Mouse (Mus musculus): ENCODE measurements around the gene Mcm3. TPM values are rescaled to one million over a fixed set of nuclear protein-coding genes. Genes with fewer than 3 reads are reported as not detected.
A peak's percentile ranks its signal among the peaks of the same experiment; 100 is the strongest.

The Mcm3 gene
- 1 to 10 TPM; 2.6 to 3.0 TPM for total RNA-seq (2021)
- long read RNA-seq, experiment 1, transcript Mcm3-201 (17 exons, 3,031 nt) = major isoform, 7 of 7 reads
- long read RNA-seq, experiment 1, partial matches to known transcripts = 0 of 7 reads
- long read RNA-seq, experiment 1, other reads (novel, unspliced or antisense) = 0 of 7 reads
- long read RNA-seq, experiment 2, partial matches to known transcripts = 0 of 4 reads
- long read RNA-seq, experiment 2, other reads (novel, unspliced or antisense) = 0 of 4 reads

DNA sequence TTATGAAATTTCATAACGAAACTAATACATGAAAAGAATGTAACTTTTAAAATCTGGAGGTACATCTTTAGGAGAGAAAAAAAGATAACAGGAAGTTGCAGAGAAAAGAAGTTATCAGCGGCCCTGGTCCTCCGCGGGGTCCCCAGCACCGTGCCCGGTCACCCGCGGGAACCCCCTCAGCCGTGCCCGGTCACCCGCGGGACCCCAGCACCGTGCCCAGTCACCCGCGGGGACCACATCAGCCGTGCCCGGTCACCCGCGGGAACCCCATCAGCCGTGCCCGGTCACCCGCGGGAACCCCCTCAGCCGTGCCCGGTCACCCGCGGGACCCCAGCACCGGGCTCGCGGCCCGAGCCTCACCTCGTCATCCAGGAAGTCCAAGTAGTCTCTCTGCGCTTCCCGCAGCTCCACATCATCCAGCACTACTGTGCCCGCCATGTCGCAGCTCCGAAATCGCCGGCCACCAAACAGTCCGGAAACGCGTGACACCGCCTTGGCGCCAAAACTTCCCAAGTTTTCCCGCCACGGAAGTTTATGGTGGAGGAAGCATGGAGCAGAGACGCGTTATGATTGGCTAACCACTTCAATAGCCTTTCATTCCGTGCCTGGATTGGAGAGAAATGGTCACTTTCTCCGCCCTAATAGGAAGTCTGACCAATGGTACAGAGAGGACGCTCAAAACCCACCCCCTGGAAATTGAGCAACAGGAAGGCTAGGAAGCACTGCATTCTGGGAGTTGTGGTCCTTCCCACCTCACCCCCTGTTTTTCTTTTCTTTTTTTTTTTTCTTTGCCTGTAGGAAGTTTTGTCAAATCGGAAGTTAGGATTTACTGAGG, at the start of gene Mcm3:
Gene Mcm3 (minus strand): TSS at position 542 of the 835 bp plus-strand sequence.
- H3K27ac ChIP-seq = peak within 1 kb of the TSS; percentile 72
- intact Hi-C loops (cut with DNase I) = loop anchor here (2.0 to 5.0 kb wide), 2 partner anchors 72 to 259 kb away; partner anchors contain the start of genes Paqr8 and Tram2
- H3K4me3 ChIP-seq = peak within 1 kb of the TSS; percentile 82
- peak; percentile 91 for DNase-seq
- no peak for TF ChIP-seq CTCF (IDR thresholded peaks at IDR 0.05)

DNA sequence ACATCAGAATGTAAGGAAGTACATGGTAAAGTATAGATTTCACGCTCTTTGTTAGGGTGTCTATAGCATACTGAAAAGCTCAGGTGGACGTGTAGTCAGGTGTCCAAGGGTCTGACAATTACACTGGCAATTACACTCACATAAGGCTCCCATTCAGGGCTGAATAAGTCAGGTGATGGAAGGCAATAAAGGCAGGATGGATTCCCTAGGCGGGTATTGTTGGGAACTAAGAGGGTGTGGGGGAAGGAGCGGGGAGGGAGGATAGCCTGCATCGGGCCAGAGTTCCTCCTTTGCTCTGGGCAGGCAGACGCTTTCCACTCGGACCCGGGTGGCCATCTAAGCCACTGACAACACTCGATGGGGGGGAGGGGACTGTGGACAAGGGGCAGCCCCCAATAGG, 47.9 kb upstream of the Mcm3 start:
- no peak for TF ChIP-seq CTCF (IDR thresholded peaks at IDR 0.05)
- no peak overlapping the region for H3K27ac ChIP-seq
- H3K4me3 ChIP-seq = no peak overlapping the region
- intact Hi-C loops (cut with DNase I) = no loop called here
- DNase-seq = no peak

DNA sequence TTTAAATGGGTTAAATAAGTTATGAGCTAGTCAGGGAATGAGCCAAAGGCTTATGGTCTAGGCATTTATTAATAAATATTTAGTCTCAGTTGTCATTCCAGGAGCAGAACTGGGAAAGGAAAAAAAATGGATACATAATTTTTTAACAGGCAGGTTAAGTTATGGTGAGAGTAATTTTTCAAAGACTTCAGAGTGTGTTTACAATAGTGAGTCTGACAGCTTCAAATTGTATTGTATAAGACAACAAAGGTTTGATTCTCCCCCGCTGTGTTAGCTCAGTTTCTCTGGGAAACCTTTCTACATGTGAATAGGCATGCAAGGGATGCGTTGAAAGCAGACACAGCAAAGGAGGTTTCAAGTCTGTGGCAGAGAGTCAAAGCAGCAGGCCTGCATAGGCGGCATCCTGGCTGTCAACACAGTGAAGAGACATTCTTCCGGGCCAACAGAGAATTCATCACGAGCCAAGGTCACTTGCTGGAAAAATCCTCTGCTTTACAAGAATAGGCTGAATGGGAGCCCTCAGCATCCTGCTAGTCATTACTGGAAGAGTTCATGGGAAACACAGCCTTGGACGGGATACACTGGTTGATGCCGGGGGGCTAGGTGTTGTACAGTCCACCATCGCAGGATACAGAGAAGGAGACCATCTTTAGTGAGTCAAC, 47.3 kb upstream of the Mcm3 start:
- no peak for TF ChIP-seq CTCF (IDR thresholded peaks at IDR 0.05)
- DNase-seq = no peak
- no peak overlapping the region for H3K27ac ChIP-seq
- intact Hi-C loops (cut with DNase I) = no loop called here
- no peak overlapping the region for H3K4me3 ChIP-seq

DNA sequence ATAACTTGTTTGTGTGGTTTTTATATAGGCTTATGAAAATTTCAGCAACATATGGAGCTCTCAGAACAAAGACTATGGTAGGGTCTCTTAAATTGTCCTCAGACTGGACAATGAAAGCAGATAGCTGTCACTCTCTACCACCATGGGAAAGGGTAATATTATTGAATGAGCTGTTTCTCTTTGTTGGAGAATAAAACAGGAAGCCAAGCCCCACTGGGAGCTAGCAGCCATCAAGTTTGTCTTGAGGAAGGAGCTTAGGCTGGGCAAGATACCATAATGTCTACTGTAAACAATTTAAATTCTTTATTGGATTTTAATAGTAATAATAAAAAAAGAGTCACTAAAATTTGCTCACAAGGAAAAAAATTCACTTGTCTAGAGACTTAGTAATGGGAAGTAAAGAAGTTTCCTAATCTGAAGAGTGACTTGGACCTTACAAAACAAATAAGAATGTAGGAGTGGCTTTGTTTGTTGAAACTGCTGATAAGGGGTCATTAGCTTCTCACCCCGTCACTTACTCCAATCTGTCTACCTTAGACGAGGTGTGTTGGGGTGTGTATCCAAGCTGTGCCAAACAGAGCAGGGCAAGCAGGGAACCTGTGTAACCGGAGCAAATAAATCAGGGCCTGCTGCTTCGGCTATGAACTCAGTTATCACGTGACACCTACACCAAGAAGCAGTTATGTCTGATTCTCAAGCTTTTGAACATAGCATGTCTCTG, 43.5 kb upstream of the Mcm3 start:
- DNase-seq = no peak
- Histone ChIP-seq H3K4me3 (no peak overlapping the region), H3K27ac (no peak overlapping the region)
- intact Hi-C loops (cut with DNase I) = no loop called here
- TF ChIP-seq CTCF (IDR thresholded peaks at IDR 0.05) = no peak

DNA sequence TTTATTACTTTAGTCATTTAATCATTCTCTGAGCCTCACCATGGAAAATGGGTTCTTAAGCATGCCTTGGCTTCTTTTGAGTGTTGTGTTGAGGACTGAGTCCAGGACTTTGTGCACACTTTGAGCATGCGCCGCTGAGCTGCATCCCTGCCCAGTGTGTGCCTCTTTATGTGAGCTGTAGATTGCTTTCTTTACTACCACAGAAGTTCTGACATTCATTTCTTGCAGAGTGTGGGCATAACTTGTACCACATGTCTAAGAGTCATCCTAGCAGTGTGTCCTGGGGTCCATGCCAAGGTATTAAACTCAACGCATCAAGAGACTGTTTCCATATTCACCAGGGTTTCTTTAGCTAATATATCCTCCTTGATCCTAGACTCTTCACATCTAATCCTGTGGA, 41.8 kb upstream of the Mcm3 start:
- DNase-seq = no peak
- intact Hi-C loops (cut with DNase I) = no loop called here
- no peak for TF ChIP-seq CTCF (IDR thresholded peaks at IDR 0.05)
- Histone ChIP-seq H3K27ac (no peak overlapping the region), H3K4me3 (no peak overlapping the region)

DNA sequence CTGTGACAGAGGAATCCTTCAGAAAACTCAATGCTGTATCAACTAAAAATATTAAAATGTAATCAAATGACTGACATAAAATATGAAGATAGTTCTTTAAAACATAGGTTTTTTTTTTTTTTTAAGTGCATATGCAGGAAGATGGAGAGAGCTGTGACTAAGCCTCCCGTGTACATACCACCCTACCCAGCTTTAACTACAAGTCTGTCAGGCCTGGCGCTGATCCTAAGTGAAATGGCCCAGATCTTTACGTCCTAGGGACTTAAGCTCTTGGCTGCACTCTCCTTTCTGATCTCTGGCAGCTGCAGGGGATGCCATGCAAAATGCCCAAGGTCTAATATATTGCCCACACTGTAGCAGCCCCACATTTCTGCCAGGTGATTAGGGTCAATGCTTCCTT, 40.7 kb upstream of the Mcm3 start:
- Histone ChIP-seq H3K27ac (no peak overlapping the region), H3K4me3 (no peak overlapping the region)
- intact Hi-C loops (cut with DNase I) = no loop called here
- TF ChIP-seq CTCF (IDR thresholded peaks at IDR 0.05) = no peak
- no peak for DNase-seq

DNA sequence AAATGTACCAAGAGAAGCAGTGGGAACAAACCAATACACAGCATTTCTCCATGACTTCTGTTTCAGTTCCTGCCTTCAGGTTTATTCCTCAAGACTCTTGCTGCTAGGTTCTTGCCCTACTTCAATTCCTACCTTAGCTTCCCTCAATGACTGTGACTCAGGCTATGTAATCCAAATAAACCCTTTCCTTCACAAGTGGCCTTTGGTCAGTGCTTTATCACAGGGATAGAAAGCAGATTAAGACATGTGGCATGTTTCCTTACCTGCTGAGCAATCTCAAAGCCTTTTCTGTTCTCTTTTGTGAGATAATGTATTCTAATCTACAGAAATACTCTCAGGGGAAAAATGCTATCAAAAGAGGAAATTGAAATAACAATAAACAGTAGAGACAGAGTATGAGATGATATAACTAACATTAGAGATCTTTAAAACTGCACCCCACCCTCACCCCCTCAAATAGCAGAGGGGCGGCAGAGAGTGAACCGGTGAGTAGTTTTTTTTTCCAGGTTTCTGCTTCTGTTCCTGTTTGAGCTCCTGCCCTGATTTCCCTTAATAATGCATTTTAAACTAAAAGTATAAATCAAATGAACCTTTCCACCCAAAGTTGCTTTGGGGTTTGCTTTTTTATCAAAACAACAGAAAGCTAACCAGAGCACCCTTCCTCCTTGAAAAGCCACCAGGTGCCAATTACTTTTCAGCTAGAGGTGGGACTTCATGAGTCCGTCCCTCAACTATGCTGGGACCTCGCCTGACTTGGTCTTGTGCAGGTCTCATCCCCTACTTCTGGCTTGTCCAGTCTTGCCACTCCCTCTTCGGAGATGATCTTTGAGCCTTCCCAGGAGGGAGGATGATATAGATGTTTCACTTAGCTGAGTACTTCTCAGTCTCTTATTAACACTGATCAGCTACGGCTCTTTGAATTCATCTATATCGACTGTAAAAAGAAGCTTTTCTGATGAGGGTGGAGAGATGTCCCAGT, 37.1 kb upstream of the Mcm3 start:
- intact Hi-C loops (cut with DNase I) = no loop called here
- H3K4me3 ChIP-seq = no peak overlapping the region
- H3K27ac ChIP-seq = no peak overlapping the region
- no peak for TF ChIP-seq CTCF (IDR thresholded peaks at IDR 0.05)
- no peak for DNase-seq

DNA sequence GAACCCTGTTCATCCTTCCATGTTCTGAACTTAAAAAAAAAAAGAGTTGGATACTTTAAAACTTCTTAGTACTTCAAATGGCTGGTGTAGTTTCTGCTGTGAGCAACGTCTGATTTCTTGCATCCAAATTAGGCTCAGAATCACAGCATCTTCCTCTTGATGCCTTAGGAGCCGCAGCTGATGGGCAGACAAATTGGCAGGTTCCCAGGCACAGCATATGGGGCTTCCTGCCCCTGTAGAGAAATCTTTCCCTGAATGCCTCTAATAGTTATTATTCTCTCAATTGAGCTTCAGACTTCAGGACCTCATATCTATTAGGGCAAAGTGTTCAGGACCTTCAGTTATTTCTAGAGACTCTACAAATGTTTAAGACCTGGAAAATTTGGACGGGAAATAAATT, 19.8 kb upstream of the Mcm3 start:
- intact Hi-C loops (cut with DNase I) = no loop called here
- TF ChIP-seq CTCF (IDR thresholded peaks at IDR 0.05) = no peak

DNA sequence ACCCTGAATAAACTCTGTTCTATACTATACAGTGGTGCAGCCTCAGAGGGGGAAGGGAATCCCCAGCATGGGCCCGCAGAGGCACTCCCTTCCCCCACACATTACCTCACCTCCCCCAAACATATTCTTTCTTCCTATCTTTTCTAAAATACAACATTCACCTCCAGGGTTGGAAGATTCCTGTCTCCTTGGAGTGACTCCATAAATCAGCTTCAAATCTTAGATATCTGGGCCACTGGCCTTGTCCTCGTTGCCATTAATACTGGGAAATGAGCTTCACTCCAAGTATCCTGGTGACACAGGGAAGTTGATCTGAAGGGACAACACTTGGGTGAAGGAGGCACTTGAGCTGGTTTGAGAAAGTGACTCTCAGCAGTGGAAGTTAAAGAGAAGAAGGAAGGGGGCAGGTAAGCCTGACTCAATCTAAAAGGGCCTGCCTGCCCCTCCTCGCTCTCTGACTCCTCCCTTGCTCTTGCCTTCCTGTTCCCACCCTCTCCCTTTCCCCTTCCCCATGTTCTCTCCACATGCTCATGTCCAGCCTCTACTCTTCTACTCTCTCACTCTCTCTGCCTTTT, 16.5 kb upstream of the Mcm3 start:
- TF ChIP-seq CTCF (IDR thresholded peaks at IDR 0.05) = no peak
- no peak for DNase-seq
- intact Hi-C loops (cut with DNase I) = no loop called here
- Histone ChIP-seq H3K4me3 (no peak overlapping the region), H3K27ac (no peak overlapping the region)

More for the DNA sequence above, 19.8 kb upstream of the Mcm3 start:
- H3K27ac ChIP-seq = no peak overlapping the region
- H3K4me3 ChIP-seq = no peak overlapping the region
- DNase-seq = no peak

DNA sequence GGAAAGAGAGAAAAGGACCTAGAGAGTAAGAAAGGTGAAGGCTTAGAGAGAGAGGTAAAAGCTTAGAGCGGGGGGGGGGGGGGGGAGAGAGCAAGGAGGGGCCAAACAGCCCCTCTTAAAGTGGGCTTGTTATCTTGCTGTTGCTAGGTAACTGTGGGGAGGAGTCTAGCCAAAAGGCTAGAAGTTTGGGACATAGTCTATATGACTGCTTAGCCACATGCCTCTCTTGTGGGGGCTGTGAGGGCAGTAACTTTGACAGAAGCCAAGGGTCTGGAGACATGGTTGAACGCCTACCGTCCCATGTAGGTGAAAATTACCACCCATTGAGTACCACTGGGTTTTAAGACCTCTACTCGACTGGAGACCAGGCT, 13.0 kb upstream of the Mcm3 start:
- H3K4me3 ChIP-seq = no peak overlapping the region
- intact Hi-C loops (cut with DNase I) = no loop called here
- H3K27ac ChIP-seq = no peak overlapping the region
- no peak for DNase-seq
- no peak for TF ChIP-seq CTCF (IDR thresholded peaks at IDR 0.05)

DNA sequence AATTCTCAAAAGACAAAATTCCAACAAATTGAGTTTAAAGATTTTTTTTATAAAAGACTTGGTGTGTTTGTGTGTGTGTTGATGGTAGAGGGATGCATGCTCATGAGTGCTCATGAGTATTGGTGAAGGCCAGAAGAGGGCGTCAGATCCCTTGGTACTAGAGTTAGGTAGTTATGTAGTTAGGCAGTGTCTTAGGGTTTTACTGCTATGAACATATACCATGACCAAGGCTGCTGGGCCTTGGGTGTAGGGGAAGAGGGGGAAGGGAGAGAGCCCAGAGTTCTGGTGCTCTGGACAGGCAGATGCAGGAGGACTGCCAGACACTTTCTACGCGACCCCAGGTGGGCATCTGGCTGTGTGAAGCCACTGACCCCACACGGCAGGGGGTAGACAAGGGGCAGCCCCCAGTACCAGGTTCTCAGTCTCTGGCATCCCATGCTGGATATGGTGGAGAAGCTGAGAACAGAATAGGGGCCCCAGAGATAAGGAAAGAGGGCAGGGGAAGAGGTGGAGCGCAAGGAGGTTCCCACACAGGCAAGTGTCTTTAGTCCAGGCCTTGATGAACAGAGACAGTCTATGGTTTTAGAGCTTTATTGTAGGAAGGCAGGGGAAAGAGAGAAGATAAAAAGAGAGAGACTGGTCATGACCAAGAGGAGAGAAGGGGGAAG, 12.5 kb upstream of the Mcm3 start:
- Histone ChIP-seq H3K4me3 (no peak overlapping the region), H3K27ac (no peak overlapping the region)
- no peak for TF ChIP-seq CTCF (IDR thresholded peaks at IDR 0.05)
- intact Hi-C loops (cut with DNase I) = no loop called here
- no peak for DNase-seq

Data from gastrocnemius, adult 2 months (tissue).